Mouse (Mus musculus): ENCODE data around the gene Cd40.

GRCm38 (mm10) chr2:165014935-165015334, 40.5 kb upstream of the Cd40 start:
- TF ChIP-seq CTCF (IDR thresholded peaks at IDR 0.05; ENCODE audit: borderline replicate concordance, insufficient read depth, low read length) = no peak
- TF ChIP-seq POLR2A (IDR thresholded peaks at IDR 0.05; ENCODE audit: low read depth, low read length) = no peak
